Mouse (Mus musculus): ENCODE data around the gene Col6a6.
"Not testable (repeated sequence)": the region's sequence is repeated elsewhere in the genome, so short reads cannot be mapped to it uniquely, and the experiment has no call there.

Gene Col6a6

DNA sequence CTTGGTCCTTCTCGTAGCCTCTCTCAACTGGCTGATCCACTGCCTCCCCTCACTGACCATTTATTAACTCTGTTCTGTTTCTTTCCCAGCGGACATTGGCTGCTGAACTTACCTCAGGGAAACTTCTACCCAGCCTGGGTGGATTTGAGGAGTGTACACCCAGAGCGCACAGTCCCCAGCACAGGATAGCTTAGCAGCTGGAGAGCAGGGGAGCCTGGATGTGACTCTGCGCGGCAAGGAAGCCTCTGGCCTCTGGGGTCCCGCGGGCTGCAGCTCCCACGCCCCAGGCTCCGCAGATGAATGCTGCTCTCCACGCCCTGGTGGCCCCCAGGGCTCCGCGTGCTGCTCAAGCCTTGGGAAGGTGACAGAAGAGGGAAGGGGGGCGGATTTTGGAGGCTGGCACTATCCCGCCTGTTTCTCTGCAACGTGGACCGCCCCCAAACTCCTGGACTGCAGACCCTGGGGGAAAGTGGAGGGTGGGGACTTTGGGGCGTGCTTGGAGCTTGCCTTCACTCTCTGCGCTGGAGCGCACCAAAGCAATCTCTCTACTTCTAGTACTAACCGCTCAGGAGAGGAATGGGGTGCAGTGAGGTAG, at the start of gene Col6a6:
Gene Col6a6, minus strand, starts transcription at position 370 of the 595 bp plus-strand sequence.
- no peak for DNase-seq (ENCODE audit: low spot score)

- no peak for DNase-seq (ENCODE audit: low spot score)
Observed at GRCm38 (mm10) chr9:105876124-105876523, 48.2 kb upstream of the Col6a6 start.

DNA sequence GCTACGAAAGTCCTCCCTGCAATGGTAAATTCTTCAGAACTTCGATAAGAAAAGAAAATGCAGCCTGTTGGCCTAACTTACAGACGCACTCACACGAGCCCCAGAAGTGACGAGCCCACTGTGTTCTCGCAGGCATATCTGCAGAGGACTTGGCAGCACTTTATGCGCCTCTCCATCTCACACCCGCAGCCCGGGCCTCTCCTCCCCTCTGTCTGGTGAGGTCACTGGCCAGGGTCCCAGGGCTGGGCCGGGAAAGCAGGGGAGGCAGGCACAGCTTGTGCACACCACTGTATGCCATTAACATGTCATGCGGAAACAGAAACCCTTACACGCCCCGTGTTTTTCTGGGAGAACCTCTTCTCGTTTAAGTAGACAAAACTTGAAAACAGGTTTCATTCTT, 43.7 kb upstream of the Col6a6 start:
- no peak for DNase-seq (ENCODE audit: low spot score)

DNA sequence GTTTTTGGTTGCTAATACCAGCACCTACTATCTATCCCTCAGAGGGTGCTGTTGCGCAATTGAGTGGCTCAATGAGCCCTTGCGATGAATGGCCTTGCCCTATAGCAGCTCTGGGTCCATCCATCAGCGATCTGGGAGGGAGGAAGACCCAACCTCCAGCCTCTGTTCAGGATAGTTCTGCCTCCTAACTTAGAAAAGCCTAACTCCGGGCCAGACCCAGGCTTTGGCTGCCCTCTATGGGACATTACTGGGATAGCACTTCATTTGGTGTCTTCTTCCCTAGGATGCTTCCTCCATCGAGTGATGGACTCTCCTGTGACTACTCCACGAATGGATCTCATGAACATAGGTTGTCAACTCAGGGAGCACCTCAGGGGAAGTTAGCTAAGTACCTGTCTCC, 29.8 kb upstream of the Col6a6 start:
- DNase-seq (ENCODE audit: low spot score): peak; percentile 45

- no peak for DNase-seq (ENCODE audit: low spot score)
Observed at GRCm38 (mm10) chr9:105852778-105853065, 24.8 kb upstream of the Col6a6 start.

- no peak for DNase-seq (ENCODE audit: low spot score)
Observed at GRCm38 (mm10) chr9:105852015-105852777, 24.2 kb upstream of the Col6a6 start.

DNA sequence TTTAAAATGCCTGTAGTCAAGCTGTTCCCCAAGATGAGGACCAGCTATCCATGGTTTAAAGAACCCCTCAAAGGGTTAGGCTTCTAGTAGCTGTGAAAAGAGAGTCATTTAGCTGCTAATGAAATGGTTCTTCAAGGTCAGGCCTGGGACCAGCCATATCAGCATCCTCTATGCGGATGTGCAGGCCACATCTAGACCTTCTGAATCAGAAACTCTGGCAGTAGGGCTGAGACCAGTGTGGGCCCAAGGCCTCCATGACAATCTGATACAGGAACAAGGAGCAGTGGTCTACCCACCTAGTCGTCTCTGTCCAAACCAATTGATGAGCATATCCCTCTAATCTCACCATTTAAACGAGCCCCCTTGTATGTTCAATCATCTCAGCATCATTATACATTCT, 23.1 kb upstream of the Col6a6 start:
- DNase-seq (ENCODE audit: low spot score): no peak

- DNase-seq (ENCODE audit: low spot score): no peak
Observed at GRCm38 (mm10) chr9:105848396-105848795, 20.4 kb upstream of the Col6a6 start.

GRCm38 (mm10) chr9:105847261-105847660, 19.3 kb upstream of the Col6a6 start:
- no peak for DNase-seq (ENCODE audit: low spot score)

DNA sequence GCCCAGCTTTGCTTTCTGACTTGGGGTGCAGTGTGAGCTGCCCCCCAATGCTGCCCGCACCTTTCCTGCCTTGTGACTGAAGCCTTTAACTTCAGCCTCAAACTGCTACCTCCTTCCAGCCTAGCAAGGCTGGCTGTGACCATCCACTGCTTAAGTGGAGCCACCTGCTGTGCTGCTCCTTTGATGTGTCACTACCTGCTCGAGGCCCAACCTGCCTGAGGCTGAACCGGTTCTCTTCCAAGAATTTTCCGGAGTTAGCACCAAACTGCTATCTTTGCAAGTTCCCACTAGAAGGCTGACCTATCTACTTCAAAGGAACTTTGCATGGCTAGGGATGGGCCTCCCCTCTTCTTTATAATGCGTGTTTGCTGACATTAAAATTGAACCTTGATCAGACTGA, 13.4 kb upstream of the Col6a6 start:
- DNase-seq (ENCODE audit: low spot score): not testable (repeated sequence)

GRCm38 (mm10) chr9:105839147-105839515, 11.2 kb upstream of the Col6a6 start:
- no peak for DNase-seq (ENCODE audit: low spot score)

DNA sequence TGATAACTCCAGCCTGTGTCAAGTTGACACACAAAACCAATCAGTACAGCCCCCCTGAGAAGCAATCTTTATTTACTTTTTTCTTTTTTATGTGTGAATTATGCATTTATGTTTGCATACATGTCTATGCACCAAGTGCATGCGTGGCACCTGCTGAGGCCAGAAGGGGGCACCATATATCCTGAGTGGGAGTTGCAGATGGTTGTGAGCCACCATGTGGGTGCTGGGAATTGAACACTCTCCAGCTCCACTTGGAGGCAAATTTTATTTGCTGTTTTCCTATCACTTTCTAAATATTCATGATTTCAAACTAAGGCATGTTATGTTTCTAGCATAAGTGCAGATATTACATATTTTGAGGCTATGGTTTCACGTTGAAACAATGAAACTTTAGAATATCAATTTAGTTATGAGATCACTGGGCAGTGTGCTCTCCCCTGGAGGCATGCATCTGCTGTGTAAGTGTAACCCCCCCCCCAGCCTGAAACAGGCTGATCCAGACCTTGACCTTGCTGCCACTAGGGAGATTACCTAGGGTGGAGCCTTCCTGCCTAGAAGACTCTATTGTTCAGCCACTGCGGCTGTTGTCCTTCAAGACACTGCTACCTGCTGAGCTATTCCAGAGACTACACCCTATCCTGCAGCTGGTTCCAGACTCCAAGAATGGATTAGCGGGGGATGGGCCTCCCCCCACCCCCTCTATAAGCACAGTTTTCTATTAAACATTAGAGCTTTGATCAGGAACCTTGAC, 10.6 kb upstream of the Col6a6 start:
- DNase-seq (ENCODE audit: low spot score): no peak

DNA sequence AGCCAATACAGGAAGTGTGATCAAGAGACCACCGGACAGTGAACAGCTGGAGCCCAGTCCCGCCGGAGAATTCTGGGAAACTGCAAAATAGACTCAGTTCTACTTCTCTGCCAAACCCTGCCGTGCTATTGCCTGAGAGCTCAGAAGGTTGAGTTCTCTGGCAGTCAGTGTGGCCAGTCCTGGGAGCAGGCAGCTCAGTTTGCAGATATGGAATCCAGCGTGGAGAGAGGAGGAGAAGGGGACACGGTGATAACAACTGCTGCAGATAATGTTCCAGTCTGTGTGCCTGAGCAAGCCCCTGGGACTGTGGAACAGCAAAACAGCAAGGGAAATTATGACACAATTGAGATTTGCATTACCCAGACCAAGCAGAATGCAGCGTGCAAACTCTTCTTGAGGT, 7.6 kb upstream of the Col6a6 start:
- no peak for DNase-seq (ENCODE audit: low spot score)

- no peak for DNase-seq (ENCODE audit: low spot score)
Observed at GRCm38 (mm10) chr9:105834799-105835198, 6.8 kb upstream of the Col6a6 start.

GRCm38 (mm10) chr9:105831291-105831690, 3.3 kb upstream of the Col6a6 start:
- DNase-seq (ENCODE audit: low spot score): no peak

- no peak for DNase-seq (ENCODE audit: low spot score)
Observed at GRCm38 (mm10) chr9:105827076-105827647, 798 bp downstream of the Col6a6 start.

- no peak for DNase-seq (ENCODE audit: low spot score)
Observed at GRCm38 (mm10) chr9:105820711-105821110, 7.2 kb downstream of the Col6a6 start.

GRCm38 (mm10) chr9:105819155-105819709, 8.7 kb downstream of the Col6a6 start:
- DNase-seq (ENCODE audit: low spot score): no peak

GRCm38 (mm10) chr9:105814436-105814835, 13.5 kb downstream of the Col6a6 start:
- no peak for DNase-seq (ENCODE audit: low spot score)

- no peak for DNase-seq (ENCODE audit: low spot score)
Observed at GRCm38 (mm10) chr9:105811458-105811857, 16.5 kb downstream of the Col6a6 start.

DNA sequence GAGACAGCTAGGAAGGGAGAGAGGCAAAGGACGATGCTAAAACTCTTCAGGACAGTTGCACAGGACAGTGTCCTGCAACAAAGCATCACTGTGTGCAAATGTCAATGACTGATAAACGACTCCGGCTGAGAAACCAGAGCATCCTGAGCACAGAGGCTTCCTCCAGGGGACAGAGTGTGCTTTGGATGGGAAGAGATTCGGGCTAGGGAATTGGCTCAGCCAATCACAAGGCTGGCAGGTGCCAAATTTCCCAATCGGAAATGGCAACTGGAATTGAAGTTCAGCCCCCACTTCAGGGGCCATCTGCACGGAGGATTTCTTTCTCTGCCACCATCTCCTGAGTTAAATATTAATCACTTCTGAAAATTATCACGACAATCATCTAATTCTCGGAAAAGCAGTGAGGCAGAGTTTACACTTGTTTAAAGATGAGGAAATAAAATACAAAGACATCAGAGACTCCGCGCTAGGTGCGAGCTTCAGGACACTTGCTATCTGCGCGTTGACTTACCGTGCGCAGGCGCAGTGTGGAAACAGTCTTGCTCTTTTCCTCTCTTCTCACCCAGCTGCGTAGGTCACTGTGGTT, 18.9 kb downstream of the Col6a6 start:
- DNase-seq (ENCODE audit: low spot score): no peak

DNA sequence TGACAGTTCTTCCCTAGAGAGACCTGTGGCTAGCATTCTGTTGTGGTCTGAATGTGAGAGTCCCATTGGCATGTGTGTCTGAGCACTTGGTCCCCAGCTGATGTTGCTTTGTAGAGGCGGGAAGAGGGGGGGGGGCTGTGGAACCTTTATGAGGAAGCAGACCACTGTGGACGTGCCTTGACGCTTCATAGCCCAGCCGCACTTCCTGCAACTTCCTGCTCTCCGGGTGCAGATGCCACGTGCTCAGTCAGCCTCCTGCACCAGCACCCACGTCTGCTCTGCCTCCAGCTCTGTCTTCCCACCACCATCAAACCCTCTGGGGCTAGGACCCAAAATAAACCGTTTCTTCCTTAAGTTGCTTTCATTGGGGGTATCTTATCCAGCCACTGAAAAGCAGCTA, 24.5 kb downstream of the Col6a6 start:
- no peak for DNase-seq (ENCODE audit: low spot score)
